Comparison of ENCODE assay signal across 23 mouse cellular contexts in genomic region chr1:46725266-46725665, GRCm38 (mm10).
DNase-seq lines count a peak whose midpoint lies in the region; ATAC-seq and TF ChIP-seq lines count a peak whose summit lies in the region.
"Had no signal": no experiment of that assay in that cellular context is flagged by ENCODE, and none has a peak within 500 bp of the region (broad histone marks: within the 10 kb centered on the region; RNA-seq: fewer than 3 reads in every experiment).

No protein-coding gene starts in this region.

- no peak overlapping the region for H3K27ac ChIP-seq in forebrain, embryonic 16.5 days (ENCODE audit: low read length)
- H3K27ac ChIP-seq in forebrain, embryonic 11.5 days (ENCODE audit: low read depth, low read length), result no peak overlapping the region
- no peak overlapping the region for H3K27ac ChIP-seq in lung, postnatal 0 days (ENCODE audit: low read length)
- H3K27ac ChIP-seq in heart, embryonic 11.5 days (ENCODE audit: low read depth, low read length), result no peak overlapping the region
- H3K27ac ChIP-seq: embryonic facial prominence, embryonic 15.5 days; forebrain, embryonic 13.5 days; gastrocnemius, adult 2 months; hindbrain, embryonic 12.5 days had no signal

- H3K27me3 ChIP-seq in forebrain, embryonic 16.5 days (replicated peaks; ENCODE audit: control insufficient read depth, insufficient read depth, low read length), result no peaks in the 10 kb centered on the region
- H3K27me3 ChIP-seq in forebrain, embryonic 11.5 days (ENCODE audit: control insufficient read depth, insufficient read depth, low read length), result no peaks in the 10 kb centered on the region
- H3K27me3 ChIP-seq in lung, postnatal 0 days (replicated peaks; ENCODE audit: insufficient read depth, low read length), result no peaks in the 10 kb centered on the region
- no peaks in the 10 kb centered on the region for H3K27me3 ChIP-seq in heart, embryonic 11.5 days (ENCODE audit: control insufficient read depth, insufficient read depth, low read length)
- H3K27me3 ChIP-seq: embryonic facial prominence, embryonic 15.5 days; forebrain, embryonic 13.5 days; hindbrain, embryonic 12.5 days; Patski had no signal

- no peak for TF ChIP-seq CTCF in lung, postnatal 0 days (IDR thresholded peaks at IDR 0.05)

- H3K36me3 ChIP-seq in forebrain, embryonic 16.5 days (ENCODE audit: control insufficient read depth, insufficient read depth), result no peaks in the 10 kb centered on the region
- no peaks in the 10 kb centered on the region for H3K36me3 ChIP-seq in forebrain, embryonic 11.5 days (ENCODE audit: control insufficient read depth, insufficient read depth, low read length)
- no peaks in the 10 kb centered on the region for H3K36me3 ChIP-seq in lung, postnatal 0 days (ENCODE audit: insufficient read depth, low read length)
- H3K36me3 ChIP-seq in heart, embryonic 11.5 days (ENCODE audit: control insufficient read depth, insufficient read depth, low read length), result no peaks in the 10 kb centered on the region
- H3K36me3 ChIP-seq: embryonic facial prominence, embryonic 15.5 days; hindbrain, embryonic 12.5 days had no signal

- H3K4me3 ChIP-seq in forebrain, embryonic 16.5 days (replicated peaks; ENCODE audit: low read length), result no peak overlapping the region
- H3K4me3 ChIP-seq in forebrain, embryonic 11.5 days (ENCODE audit: low read depth, low read length), result no peak overlapping the region
- no peak overlapping the region for H3K4me3 ChIP-seq in lung, postnatal 0 days (ENCODE audit: low read depth, low read length)
- no peak overlapping the region for H3K4me3 ChIP-seq in heart, embryonic 11.5 days (ENCODE audit: low read depth, low read length)
- H3K4me3 ChIP-seq: embryonic facial prominence, embryonic 15.5 days; erythroblast, embryonic 14.5 days; forebrain, embryonic 13.5 days; gastrocnemius, adult 2 months; hindbrain, embryonic 12.5 days had no signal

- 0 out of 2 replicates have a peak, but pooled peaks have one; percentile 12 for ATAC-seq in forebrain, embryonic 16.5 days
- ATAC-seq in forebrain, embryonic 11.5 days (replicated peaks; ENCODE audit: low FRiP score), result no peak
- ATAC-seq in lung, postnatal 0 days, result no peak
- no peak for ATAC-seq in heart, embryonic 11.5 days (replicated peaks; ENCODE audit: insufficient number of reproducible peaks, low FRiP score, low TSS enrichment)
- ATAC-seq: activated CD4-positive, CD25-positive, alpha-beta regulatory T cell, adult 4 months; hindbrain, embryonic 16.5 days; Patski had no signal

- no peaks in the 10 kb centered on the region for H3K9me3 ChIP-seq in forebrain, embryonic 16.5 days (ENCODE audit: control insufficient read depth, low read length)
- no peaks in the 10 kb centered on the region for H3K9me3 ChIP-seq in forebrain, embryonic 11.5 days (ENCODE audit: control insufficient read depth, low read length)
- H3K9me3 ChIP-seq in lung, postnatal 0 days (ENCODE audit: low read length), result no peaks in the 10 kb centered on the region
- no peaks in the 10 kb centered on the region for H3K9me3 ChIP-seq in heart, embryonic 11.5 days (replicated peaks; ENCODE audit: control insufficient read depth, low read length)
- H3K9me3 ChIP-seq: embryonic facial prominence, embryonic 15.5 days; forebrain, embryonic 13.5 days; hindbrain, embryonic 12.5 days had no signal

- no peak overlapping the region for H3K4me2 ChIP-seq in forebrain, embryonic 16.5 days (ENCODE audit: low read length)
- no peak overlapping the region for H3K4me2 ChIP-seq in forebrain, embryonic 11.5 days (ENCODE audit: low read depth, low read length, severe bottlenecking)
- no peak overlapping the region for H3K4me2 ChIP-seq in lung, postnatal 0 days (replicated peaks; ENCODE audit: low read depth, low read length)
- no peak overlapping the region for H3K4me2 ChIP-seq in heart, embryonic 11.5 days
- H3K4me2 ChIP-seq: embryonic facial prominence, embryonic 15.5 days; forebrain, embryonic 13.5 days; hindbrain, embryonic 12.5 days had no signal

- no peak for TF ChIP-seq EP300 in lung, postnatal 0 days (IDR thresholded peaks at IDR 0.05)

- no peak overlapping the region for H3K9ac ChIP-seq in forebrain, embryonic 16.5 days (replicated peaks; ENCODE audit: low read depth, low read length)
- no peak overlapping the region for H3K9ac ChIP-seq in forebrain, embryonic 11.5 days (ENCODE audit: low read length)
- no peak overlapping the region for H3K9ac ChIP-seq in lung, postnatal 0 days (replicated peaks; ENCODE audit: low read depth)
- no peak overlapping the region for H3K9ac ChIP-seq in heart, embryonic 11.5 days (ENCODE audit: low read depth, low read length)
- H3K9ac ChIP-seq: embryonic facial prominence, embryonic 15.5 days; forebrain, embryonic 13.5 days; hindbrain, embryonic 12.5 days had no signal

- H3K4me1 ChIP-seq in forebrain, embryonic 16.5 days (replicated peaks; ENCODE audit: control insufficient read depth, insufficient read depth, low read length), result no peaks in the 10 kb centered on the region
- H3K4me1 ChIP-seq in forebrain, embryonic 11.5 days (replicated peaks; ENCODE audit: control insufficient read depth, insufficient read depth, low read length), result no peaks in the 10 kb centered on the region
- H3K4me1 ChIP-seq in lung, postnatal 0 days (ENCODE audit: insufficient read depth, low read depth, low read length), result no peaks in the 10 kb centered on the region
- H3K4me1 ChIP-seq in heart, embryonic 11.5 days (ENCODE audit: control insufficient read depth, insufficient read depth, low read length), result no peaks in the 10 kb centered on the region
- H3K4me1 ChIP-seq: embryonic facial prominence, embryonic 15.5 days; forebrain, embryonic 13.5 days; hindbrain, embryonic 12.5 days had no signal

- DNase-seq in forebrain, embryonic 11.5 days (ENCODE audit: low spot score), result no peak
- DNase-seq in lung, postnatal 0 days (ENCODE audit: low spot score), result peak; percentile 1
- DNase-seq in lung, adult 18-20 months, result no peak
- DNase-seq in kidney, postnatal 14 days, result peak; percentile 8
- DNase-seq in adipocyte (ENCODE audit: low spot score), result no peak
- DNase-seq: adrenal gland, adult 8-10 months; adrenal gland, postnatal 36 days; cerebellum, adult 2 months; cerebellum, postnatal 10 days; embryo, embryonic 11 days; gastrocnemius, adult 2 months; gastrocnemius, postnatal 25 days; heart, postnatal 10 days; heart, postnatal 4 days had no signal

- 93% methylated on average over 1 of the region's 1 CpGs for WGBS in forebrain, embryonic 16.5 days
- WGBS in forebrain, embryonic 11.5 days, result 91% methylated on average over 1 of the region's 1 CpGs
- WGBS in lung, postnatal 0 days, result 52% methylated on average over 1 of the region's 1 CpGs
- 94% methylated on average over 1 of the region's 1 CpGs for WGBS in heart, embryonic 11.5 days (ENCODE audit: insufficient replicate concordance)

Comparison
In these comparisons a context has a peak if more than half of its experiments do, and no peak if none do; other contexts are left out.
1. DNase-seq: peak in lung, postnatal 0 days (single experiment) and kidney, postnatal 14 days (single experiment); none in forebrain, embryonic 11.5 days (single experiment), lung, adult 18-20 months (0 of 2) and adipocyte (single experiment).